Mouse (Mus musculus) ovary, postnatal 10 days (tissue): ENCODE measurements around the gene Nnmt.

ENCODE experiments used
- DNase-seq: peaks from one replicate; pipeline ENCODE4 v3.0.0; 2022; ENCODE audit warnings: low spot score

The Nnmt gene

DNA sequence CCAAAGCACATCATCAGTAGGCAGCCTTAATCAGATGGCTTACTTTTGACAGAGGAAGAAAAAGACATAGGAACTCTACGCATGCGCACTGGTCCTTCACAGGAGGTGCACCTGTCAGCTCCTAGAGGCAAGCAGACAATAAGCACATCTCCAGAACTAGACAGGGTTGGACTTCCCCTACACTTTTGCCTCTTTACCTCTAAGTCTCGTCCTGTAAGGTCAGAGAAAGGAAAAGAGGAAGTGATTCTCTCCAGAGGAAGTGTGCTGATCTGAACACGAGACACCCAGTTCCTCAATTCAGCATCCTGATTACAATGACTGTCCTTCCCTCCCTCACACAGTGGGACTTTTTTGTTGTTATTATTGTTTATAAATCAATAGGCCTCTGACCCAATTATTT, 46.3 kb downstream of the Nnmt start:
- DNase-seq: no peak

DNA sequence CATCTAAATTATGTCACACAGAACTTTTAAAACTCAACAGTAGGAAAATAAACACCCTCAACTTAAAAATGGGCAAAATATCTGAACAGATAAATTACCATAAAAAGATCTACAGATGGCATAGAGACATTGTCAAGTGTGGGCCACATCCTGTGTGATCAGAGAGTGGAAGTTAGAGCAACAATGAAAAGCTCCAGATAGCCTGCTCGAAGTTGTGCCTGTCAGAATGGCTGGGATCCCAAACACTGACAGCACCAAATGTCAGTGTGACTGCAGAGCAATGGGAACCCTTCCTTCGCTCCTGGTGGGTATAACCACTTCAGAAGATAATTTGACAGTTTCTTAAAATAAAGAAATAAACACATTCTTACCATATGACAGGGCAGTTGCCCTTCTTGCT, 55.9 kb downstream of the Nnmt start:
- no peak for DNase-seq

DNA sequence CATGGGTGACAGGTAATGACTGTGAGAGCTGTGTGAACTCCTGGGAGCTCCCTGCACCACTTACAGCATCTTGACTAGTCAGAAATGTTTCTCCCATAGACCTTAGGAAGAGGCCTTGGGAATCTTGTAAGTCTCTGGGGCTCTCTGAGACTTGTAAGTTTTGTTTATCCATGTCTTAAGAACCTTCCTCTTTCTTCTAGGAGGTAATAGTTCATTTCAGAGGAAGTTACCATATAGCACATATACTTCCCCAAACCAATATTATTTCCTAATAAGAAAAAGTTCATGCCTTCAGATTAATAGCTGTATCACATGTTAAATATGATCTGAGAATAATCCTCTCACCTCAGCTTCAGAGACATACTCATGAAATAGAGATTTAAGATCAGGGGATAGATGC, 57.7 kb downstream of the Nnmt start:
- no peak for DNase-seq
